Mouse (Mus musculus) forebrain, embryonic 11.5 days (tissue): ENCODE measurements around the gene Olfm1. TPM values are rescaled to one million over a fixed set of nuclear protein-coding genes. Genes with fewer than 3 reads are reported as not detected.

Source experiments
- ATAC-seq: fragments of 200-750 bp; cut with Nextera tagmentation; replicated peaks from 2 replicates; pipeline ENCODE4 v1.8.0; 2017; ENCODE audit warnings: moderate TSS enrichment; ENCODE audit not compliant: low FRiP score
- DNase-seq: peaks from one replicate; pipeline ENCODE4 v3.0.0-alpha.2; 2017; ENCODE audit warnings: low spot score
- H3K27ac ChIP-seq: fragments of 300-500 bp; sonication (generic); 2 replicates; pipeline ENCODE4 v1.5.1; 2014; ENCODE audit warnings: low read depth, low read length
- H3K27me3 ChIP-seq: fragments of 300-500 bp; sonication (generic); 2 replicates; pipeline ENCODE4 v1.6.1; 2014; ENCODE audit warnings: mild to moderate bottlenecking, low read length, mixed read lengths; ENCODE audit not compliant: control insufficient read depth, insufficient read depth
- H3K36me3 ChIP-seq: fragments of 300-500 bp; sonication (generic); 2 replicates; pipeline ENCODE4 v1.6.1; 2014; ENCODE audit warnings: mild to moderate bottlenecking, low read length, moderate library complexity, mixed read lengths; ENCODE audit not compliant: control insufficient read depth, insufficient read depth
- H3K4me1 ChIP-seq: fragments of 300-500 bp; sonication (generic); replicated peaks from 2 replicates; pipeline ENCODE4 v1.6.1; 2014; ENCODE audit warnings: low read length, mixed read lengths; ENCODE audit not compliant: control insufficient read depth, insufficient read depth
- H3K4me2 ChIP-seq: fragments of 300-500 bp; sonication (generic); 2 replicates; pipeline ENCODE4 v1.6.1; 2014; ENCODE audit warnings: low read depth, mild to moderate bottlenecking, low read length, moderate library complexity, mixed read lengths; ENCODE audit not compliant: severe bottlenecking
- H3K4me3 ChIP-seq: fragments of 300-500 bp; sonication (generic); 2 replicates; pipeline ENCODE4 v1.5.1; 2014; ENCODE audit warnings: low read depth, low read length
- H3K9ac ChIP-seq: fragments of 300-500 bp; sonication (generic); 2 replicates; pipeline ENCODE4 v1.6.1; 2014; ENCODE audit warnings: low read length
- H3K9me3 ChIP-seq: fragments of 300-500 bp; sonication (generic); 2 replicates; pipeline ENCODE4 v1.6.1; 2016; ENCODE audit warnings: low read length, mixed read lengths; ENCODE audit not compliant: control insufficient read depth
- WGBS: fragments of 180-500 bp; shearing (Covaris S2); extraction: QIAGEN DNeasy Blood & Tissue Kit; methylation state at CpG from one replicate; pipeline ENCODE4 v1.1.7; 2014; 5-methylcytosine and 5-hydroxymethylcytosine counted together
- polyA plus RNA-seq: library from polyadenylated mRNA; unstranded; fragments of >200 nt; fragmentation: Nextera tagmentation; extraction: Ambion mirVana; gene quantifications from 2 replicates; pipeline ENCODE4 v1.2.1, GENCODE M21; 2014

The Olfm1 gene
- polyA plus RNA-seq, 1 experiment from 2014 or later, result 38.2 TPM

DNA sequence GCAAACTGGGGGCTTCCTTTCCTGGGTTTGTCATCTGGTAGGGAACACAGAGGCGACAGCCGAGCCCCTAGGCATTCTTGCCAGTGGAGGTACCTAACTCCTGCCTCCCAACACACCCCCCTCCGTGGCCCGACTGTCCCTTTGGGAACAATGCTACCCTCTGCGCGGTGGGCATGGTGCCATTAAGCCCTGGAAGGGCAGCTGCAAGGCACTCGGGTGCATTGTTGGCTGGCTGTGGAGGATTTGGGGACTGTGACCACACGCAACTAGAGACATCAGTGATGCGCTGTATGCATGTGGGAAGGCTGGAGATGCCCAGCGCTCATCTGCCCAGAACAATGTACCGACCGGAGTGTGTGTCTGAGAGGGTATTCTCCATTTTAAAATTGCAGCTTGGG is 897 bp downstream of the Olfm1 start:
- Histone ChIP-seq H3K36me3 (no peaks in the 10 kb centered on the region), H3K27me3 (no peaks in the 10 kb centered on the region), H3K9ac (peak overlapping the region; percentile 71), H3K27ac (no peak overlapping the region), H3K4me1 (peaks cover 5% of the 10 kb centered on the region; the same call in 1 of the 2 replicates), H3K9me3 (no peaks in the 10 kb centered on the region), H3K4me2 (peak overlapping the region; percentile 79), H3K4me3 (peak overlapping the region; percentile 65)
- ATAC-seq, result peak; percentile 51
- 24% methylated on average over 12 of the region's 12 CpGs for WGBS
- DNase-seq, result peak; percentile 58

DNA sequence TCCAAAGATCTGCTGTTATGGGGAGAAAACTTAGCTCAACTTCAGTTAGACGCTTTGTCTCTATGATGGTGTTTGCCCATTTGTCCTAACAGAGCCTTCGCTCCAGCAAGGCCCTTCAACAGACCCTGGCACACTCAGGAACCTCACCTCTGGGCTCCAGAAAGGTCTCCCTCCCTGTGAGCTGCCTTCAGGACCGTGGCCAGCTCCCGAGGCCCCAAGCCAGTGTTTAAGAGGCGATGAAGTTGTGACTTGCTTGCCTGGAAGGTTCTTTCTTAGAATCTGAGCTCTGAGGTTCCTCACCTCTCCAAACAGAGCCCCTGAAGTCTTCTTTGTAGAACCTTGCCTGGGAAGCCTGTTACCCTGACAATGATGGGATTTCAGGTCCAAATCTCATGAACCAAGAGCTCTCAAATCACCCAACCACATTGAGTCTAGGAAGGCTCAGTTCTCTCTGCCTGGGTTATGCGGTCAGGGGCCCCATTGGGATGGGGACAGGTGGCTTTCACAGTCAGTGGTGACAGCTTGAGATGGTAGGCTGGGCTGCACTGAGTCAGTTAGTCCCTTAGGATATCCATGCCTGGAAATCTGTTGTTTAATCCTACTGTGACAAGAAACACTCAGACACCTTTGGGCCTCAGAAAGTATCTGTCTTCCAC is 2.3 kb downstream of the Olfm1 start:
- H3K4me1 ChIP-seq, result peaks cover 5% of the 10 kb centered on the region; the same call in 1 of the 2 replicates

DNA sequence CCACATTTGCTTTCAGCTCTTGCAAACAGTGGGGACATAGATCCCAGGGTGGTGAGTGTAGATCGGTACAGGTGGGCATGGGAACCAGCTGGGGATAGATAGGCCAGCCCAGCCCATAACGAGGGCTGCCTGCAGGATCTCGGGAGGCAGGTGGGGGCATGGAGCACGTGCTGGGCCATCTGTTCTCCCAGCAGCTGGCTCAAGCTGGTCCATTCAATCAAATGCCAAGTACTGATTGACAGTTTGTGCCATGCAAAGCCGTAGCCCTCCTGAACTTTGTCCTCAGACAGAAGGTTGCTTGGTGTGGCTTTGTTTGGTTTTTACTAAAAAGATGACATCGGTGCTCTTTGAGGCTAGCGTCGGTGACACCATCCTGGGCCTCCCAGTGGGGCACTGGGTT is 2.9 kb downstream of the Olfm1 start:
- Histone ChIP-seq H3K9me3 (no peaks in the 10 kb centered on the region), H3K27me3 (no peaks in the 10 kb centered on the region), H3K4me1 (peaks cover 5% of the 10 kb centered on the region; the same call in 1 of the 2 replicates), H3K4me2 (no peak overlapping the region), H3K4me3 (no peak overlapping the region), H3K36me3 (no peaks in the 10 kb centered on the region), H3K27ac (no peak overlapping the region), H3K9ac (no peak overlapping the region)
- ATAC-seq, result no peak
- DNase-seq, result no peak
- WGBS, result 71% methylated on average over 8 of the region's 8 CpGs

More for the DNA sequence above, 2.3 kb downstream of the Olfm1 start:
- no peaks in the 10 kb centered on the region for H3K9me3 ChIP-seq
- H3K9ac ChIP-seq, result no peak overlapping the region
- no peaks in the 10 kb centered on the region for H3K27me3 ChIP-seq
- H3K4me3 ChIP-seq, result no peak overlapping the region
- WGBS, result 42% methylated on average over 6 of the region's 6 CpGs
- H3K36me3 ChIP-seq, result no peaks in the 10 kb centered on the region
- H3K27ac ChIP-seq, result no peak overlapping the region
- no peak overlapping the region for H3K4me2 ChIP-seq
- DNase-seq (no peak), ATAC-seq (no peak)

DNA sequence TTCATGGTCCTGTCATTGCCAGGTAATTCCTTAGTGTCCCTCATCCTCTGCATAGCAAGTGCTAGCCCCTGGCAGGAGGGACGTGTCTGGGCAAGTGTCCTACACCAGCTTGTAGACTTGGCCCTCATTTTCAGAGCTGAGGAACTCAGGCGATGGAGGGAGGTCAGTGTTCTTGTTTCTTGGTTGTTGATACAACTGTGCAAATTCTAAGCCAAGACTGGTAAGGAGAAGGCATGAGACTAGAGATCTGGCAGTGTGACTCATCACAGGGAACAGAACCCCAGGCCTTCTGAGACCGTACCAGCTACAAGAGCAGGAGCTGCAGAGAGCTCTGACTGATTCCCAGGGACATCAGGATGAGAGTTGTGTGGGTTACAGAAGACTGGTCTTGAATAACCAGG is 8.6 kb downstream of the Olfm1 start:
- no peak overlapping the region for H3K9ac ChIP-seq
- peaks cover 10% of the 10 kb centered on the region; the same call in 1 of the 2 replicates for H3K4me1 ChIP-seq
- H3K4me3 ChIP-seq, result no peak overlapping the region
- no peaks in the 10 kb centered on the region for H3K36me3 ChIP-seq
- H3K4me2 ChIP-seq, result no peak overlapping the region
- 80% methylated on average over 3 of the region's 3 CpGs for WGBS
- ATAC-seq, result no peak
- no peak for DNase-seq
- H3K9me3 ChIP-seq, result no peaks in the 10 kb centered on the region
- no peaks in the 10 kb centered on the region; the same call in 1 of the 2 replicates for H3K27me3 ChIP-seq
- no peak overlapping the region for H3K27ac ChIP-seq

DNA sequence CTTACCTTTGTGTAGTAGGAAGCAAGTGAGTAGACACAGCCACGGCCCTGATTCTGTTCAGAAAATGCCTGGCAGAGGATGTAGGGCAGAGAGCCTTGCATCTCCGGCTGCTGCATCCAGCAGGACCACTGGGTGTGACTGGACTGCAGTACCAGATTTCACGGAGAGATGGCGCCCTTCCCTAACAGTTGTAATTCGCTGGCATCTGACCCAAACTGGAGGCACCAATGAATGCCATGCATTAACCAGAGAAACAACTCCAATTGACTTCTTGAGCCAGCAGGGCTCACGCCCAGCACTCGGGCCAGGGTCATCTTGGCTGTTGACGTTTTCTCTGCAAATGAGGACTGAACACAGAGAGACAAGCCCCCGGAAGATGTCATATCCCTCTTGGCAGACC is 11.4 kb downstream of the Olfm1 start:
- Histone ChIP-seq H3K4me1 (peaks cover 10% of the 10 kb centered on the region; the same call in 1 of the 2 replicates), H3K4me2 (no peak overlapping the region), H3K4me3 (no peak overlapping the region), H3K27ac (no peak overlapping the region), H3K27me3 (no peaks in the 10 kb centered on the region; the same call in 1 of the 2 replicates), H3K9ac (no peak overlapping the region), H3K36me3 (no peaks in the 10 kb centered on the region), H3K9me3 (no peaks in the 10 kb centered on the region)
- ATAC-seq (0 out of 2 replicates have a peak, but pooled peaks have one; percentile 13), DNase-seq (peak; percentile 93)
- 6% methylated on average over 9 of the region's 9 CpGs for WGBS

DNA sequence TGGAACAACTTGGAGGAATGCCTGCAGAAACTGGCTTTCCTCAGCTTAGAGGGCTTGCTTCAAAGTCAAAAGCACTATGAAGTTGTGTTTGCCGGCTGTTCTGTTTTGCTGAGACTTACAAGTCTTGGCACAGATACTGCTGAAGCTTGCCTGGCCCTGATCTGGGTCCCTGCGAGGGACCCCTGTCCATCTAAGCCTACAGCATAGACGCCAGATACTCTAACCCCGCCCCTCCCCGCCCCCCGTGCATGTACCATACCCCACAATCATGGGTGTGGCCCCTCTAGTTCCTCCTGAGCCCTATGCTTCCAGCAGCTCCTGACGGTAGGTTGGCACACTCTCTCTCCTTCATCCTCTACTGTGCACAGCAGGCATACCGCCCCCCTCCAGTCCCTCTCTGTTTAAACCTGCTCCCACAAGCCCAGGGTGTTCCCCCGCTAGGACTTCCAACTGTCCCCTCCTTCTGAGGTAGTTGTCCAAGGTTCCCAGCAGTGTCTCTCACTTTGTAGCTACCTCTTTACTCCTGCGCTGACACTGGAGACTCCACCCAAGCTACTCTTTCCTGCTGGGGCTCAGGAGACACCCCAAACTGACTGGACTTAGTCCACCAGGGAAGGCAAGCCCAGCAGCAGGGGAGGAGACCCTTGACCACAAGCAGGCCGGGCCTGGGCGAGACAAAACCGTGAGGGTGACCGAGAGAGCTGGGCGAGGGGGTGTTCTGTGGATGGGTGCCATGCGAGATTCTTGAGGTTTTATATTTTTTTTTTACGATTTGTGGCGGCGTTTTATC is 12.1 kb downstream of the Olfm1 start:
- 17% methylated on average over 19 of the region's 19 CpGs for WGBS
- Histone ChIP-seq H3K4me1 (peaks cover 10% of the 10 kb centered on the region; the same call in 1 of the 2 replicates), H3K27ac (no peak overlapping the region), H3K4me3 (0 out of 2 replicates have a peak overlapping the region, but pooled peaks have one; percentile 2), H3K36me3 (no peaks in the 10 kb centered on the region), H3K27me3 (no peaks in the 10 kb centered on the region; the same call in 1 of the 2 replicates), H3K4me2 (peak overlapping the region; percentile 98; the same call in 1 of the 2 replicates), H3K9me3 (no peaks in the 10 kb centered on the region), H3K9ac (no peak overlapping the region)
- peak; percentile 59 for DNase-seq
- peak; percentile 16; the same call in 1 of the 2 replicates for ATAC-seq

DNA sequence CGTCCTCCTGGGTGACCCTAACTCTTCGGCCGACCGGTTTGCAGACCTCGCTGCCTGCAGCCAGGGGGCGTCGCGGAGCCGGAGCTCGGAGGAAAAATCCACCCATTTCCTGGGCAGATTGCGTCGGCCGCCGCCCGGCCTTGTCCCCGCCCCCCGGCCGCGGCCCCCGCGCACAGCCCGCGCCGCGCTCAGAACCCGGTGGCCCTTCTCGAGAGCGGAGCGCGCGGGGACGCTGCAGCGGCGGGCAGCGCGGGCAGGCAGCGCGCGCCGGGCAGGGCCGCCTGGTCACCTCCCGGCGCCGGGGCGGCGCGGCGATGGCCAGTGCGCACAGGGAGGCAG is 12.6 kb downstream of the Olfm1 start:
- peak; percentile 51; the same call in 1 of the 2 replicates for ATAC-seq
- H3K4me1 ChIP-seq, result peaks cover 10% of the 10 kb centered on the region; the same call in 1 of the 2 replicates
- no peaks in the 10 kb centered on the region; the same call in 1 of the 2 replicates for H3K27me3 ChIP-seq

DNA sequence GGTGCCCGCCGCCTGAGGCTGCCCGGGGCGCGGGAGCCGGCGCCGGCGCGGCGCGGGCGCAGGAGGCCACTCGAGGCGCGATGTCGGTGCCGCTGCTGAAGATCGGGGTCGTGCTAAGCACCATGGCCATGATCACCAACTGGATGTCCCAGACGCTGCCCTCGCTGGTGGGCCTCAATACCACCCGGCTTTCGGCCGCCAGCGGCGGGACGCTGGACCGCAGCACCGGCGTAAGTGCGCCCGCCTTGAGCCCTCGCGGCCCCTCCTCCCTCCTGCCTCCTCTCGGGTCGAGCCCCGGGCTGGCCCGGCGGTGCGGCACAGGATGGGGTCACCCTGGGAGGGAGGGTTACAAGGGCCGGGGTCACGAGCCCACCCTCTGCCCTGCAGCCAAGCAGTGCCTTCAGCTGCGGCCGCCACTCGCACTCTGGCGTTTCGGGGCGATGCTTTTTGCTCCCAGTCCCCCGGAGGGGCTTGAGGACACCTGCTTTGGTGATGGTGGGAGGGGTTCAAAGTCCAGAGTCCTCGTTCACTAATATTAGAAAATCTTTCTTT is 13.2 kb downstream of the Olfm1 start:
- peaks cover 10% of the 10 kb centered on the region; the same call in 1 of the 2 replicates for H3K4me1 ChIP-seq
- WGBS, result 1% methylated on average over 41 of the region's 51 CpGs

More for the DNA sequence above, 12.6 kb downstream of the Olfm1 start:
- Histone ChIP-seq H3K27ac (no peak overlapping the region), H3K9me3 (no peaks in the 10 kb centered on the region), H3K4me2 (peak overlapping the region; percentile 98; the same call in 1 of the 2 replicates), H3K9ac (peak overlapping the region; percentile 69), H3K4me3 (peak overlapping the region; percentile 51), H3K36me3 (no peaks in the 10 kb centered on the region)
- under 1% methylated on average over 47 of the region's 49 CpGs for WGBS
- peak; percentile 92 for DNase-seq

More for the DNA sequence above, 13.2 kb downstream of the Olfm1 start:
- H3K9me3 ChIP-seq, result no peaks in the 10 kb centered on the region
- peak overlapping the region; percentile 51 for H3K4me3 ChIP-seq
- DNase-seq (peak; percentile 75), ATAC-seq (peak; percentile 28; the same call in 1 of the 2 replicates)
- H3K9ac ChIP-seq, result peak overlapping the region; percentile 69
- H3K36me3 ChIP-seq, result no peaks in the 10 kb centered on the region
- no peak overlapping the region for H3K27ac ChIP-seq
- H3K4me2 ChIP-seq, result peak overlapping the region; percentile 98
- no peaks in the 10 kb centered on the region; the same call in 1 of the 2 replicates for H3K27me3 ChIP-seq
